In the genomic region with DNA sequence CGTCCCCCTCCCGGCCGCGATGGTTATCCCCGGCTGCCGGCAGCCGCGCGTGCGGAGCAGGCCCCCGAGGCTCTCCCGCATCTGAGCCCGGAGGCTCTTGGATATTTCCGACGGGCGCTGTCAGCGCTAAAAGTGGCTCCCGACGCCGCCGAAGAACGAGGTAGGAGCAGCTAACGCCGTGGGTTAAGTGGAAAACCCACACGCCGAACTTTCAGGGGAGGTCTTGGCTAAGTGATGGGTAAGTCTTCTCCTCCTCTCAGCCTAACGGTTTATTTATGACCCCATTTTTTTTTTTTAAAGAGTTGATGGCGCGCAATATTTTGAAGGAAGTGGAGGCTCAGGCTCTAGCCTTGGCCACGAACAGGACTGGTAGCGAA, we compare ENCODE assay signal across 8 mouse cellular contexts. TPM values are rescaled to one million over a fixed set of nuclear protein-coding genes. Genes with fewer than 3 reads are reported as not detected.
DNase-seq lines count a peak whose midpoint lies in the region; ATAC-seq lines count a peak whose summit lies in the region.

No protein-coding gene starts in this region.

- H3K4me2 ChIP-seq in forebrain, embryonic 12.5 days: peak overlapping the region; percentile 97
- peak overlapping the region; percentile 93 for H3K4me2 ChIP-seq in liver, embryonic 13.5 days

- peaks cover 31% of the 10 kb centered on the region for H3K4me1 ChIP-seq in heart, embryonic 10.5 days
- H3K4me1 ChIP-seq in forebrain, embryonic 12.5 days: peaks cover 33% of the 10 kb centered on the region
- peaks cover 39% of the 10 kb centered on the region for H3K4me1 ChIP-seq in liver, embryonic 13.5 days (replicated peaks)

- WGBS in heart, embryonic 10.5 days: under 1% methylated on average over 31 of the region's 31 CpGs
- under 1% methylated on average over 31 of the region's 31 CpGs for WGBS in forebrain, embryonic 12.5 days
- WGBS in liver, embryonic 13.5 days (ENCODE audit: insufficient replicate concordance): under 1% methylated on average over 25 of the region's 31 CpGs

- peak overlapping the region; percentile 90 for H3K9ac ChIP-seq in forebrain, embryonic 12.5 days
- H3K9ac ChIP-seq in liver, embryonic 13.5 days: peak overlapping the region; percentile 86

- no peaks in the 10 kb centered on the region for H3K9me3 ChIP-seq in heart, embryonic 10.5 days
- H3K9me3 ChIP-seq in forebrain, embryonic 12.5 days: no peaks in the 10 kb centered on the region
- no peaks in the 10 kb centered on the region for H3K9me3 ChIP-seq in liver, embryonic 13.5 days (replicated peaks)

- no peaks in the 10 kb centered on the region for H3K27me3 ChIP-seq in heart, embryonic 10.5 days (ENCODE audit: insufficient read depth, poor library complexity, severe bottlenecking)
- H3K27me3 ChIP-seq in forebrain, embryonic 12.5 days: no peaks in the 10 kb centered on the region
- no peaks in the 10 kb centered on the region for H3K27me3 ChIP-seq in liver, embryonic 13.5 days

- DNase-seq in heart, embryonic 10.5 days (ENCODE audit: low spot score): no peak
- no peak for DNase-seq in heart, adult 11 months
- DNase-seq in liver, embryonic 13.5 days: no peak
- DNase-seq in right cerebral cortex, adult 18-20 months: no peak
- no peak for DNase-seq in urinary bladder, postnatal 36 days (ENCODE audit: low spot score in 2 of 2)
- DNase-seq in layer of hippocampus, adult 8-10 months (ENCODE audit: low spot score in 2 of 2): no peak

- H3K27ac ChIP-seq in heart, embryonic 10.5 days: peak overlapping the region; percentile 87
- 0 out of 2 replicates have a peak overlapping the region, but pooled peaks have one; percentile 36 for H3K27ac ChIP-seq in forebrain, embryonic 12.5 days
- H3K27ac ChIP-seq in liver, embryonic 13.5 days: peak overlapping the region; percentile 72

- peak overlapping the region; percentile 86 for H3K4me3 ChIP-seq in heart, embryonic 10.5 days
- peak overlapping the region; percentile 93 for H3K4me3 ChIP-seq in forebrain, embryonic 12.5 days (replicated peaks)
- peak overlapping the region; percentile 86 for H3K4me3 ChIP-seq in liver, embryonic 13.5 days (replicated peaks)

- peak; percentile 28 for ATAC-seq in CD4-positive, CD25-positive, alpha-beta regulatory T cell, adult 4 months
- ATAC-seq in forebrain, embryonic 12.5 days (ENCODE audit: low FRiP score): no peak; the same call in 1 of the 2 replicates
- ATAC-seq in liver, embryonic 13.5 days (ENCODE audit: low read depth): no peak

- H3K36me3 ChIP-seq in heart, embryonic 10.5 days: peaks cover 46% of the 10 kb centered on the region
- H3K36me3 ChIP-seq in forebrain, embryonic 12.5 days (replicated peaks): peaks cover 26% of the 10 kb centered on the region
- H3K36me3 ChIP-seq in liver, embryonic 13.5 days: peaks cover 38% of the 10 kb centered on the region

RNA-seq across cellular contexts. Expression of a gene that starts 0.4 kb away (rescaled TPM):
- polyA plus RNA-seq in heart, embryonic 10.5 days (2016; fragmentation: Nextera tagmentation; extraction: Ambion mirVana): 33.2 and 49.1 TPM in 2 replicates
- 1 to 10 TPM; 3.6 to 5.8 TPM for polyA plus RNA-seq in CD4-positive, CD25-positive, alpha-beta regulatory T cell, adult 4 months (2017; shearing (Covaris generic))
- 47.9 and 52.0 TPM in 2 replicates for polyA plus RNA-seq in forebrain, embryonic 12.5 days (2016; fragmentation: Nextera tagmentation; extraction: Ambion mirVana)
- polyA plus RNA-seq in liver, embryonic 13.5 days (2015; fragmentation: Nextera tagmentation; extraction: Ambion mirVana): 41.9 and 42.8 TPM in 2 replicates
- 10 to 100 TPM; 11.8 to 14.0 (median 13.1) TPM for total RNA-seq in layer of hippocampus, adult 8-10 months (2022)

RNA-seq across cellular contexts. Expression of a gene that starts 0.4 kb away (rescaled TPM):
- polyA plus RNA-seq in heart, embryonic 10.5 days (2016; fragmentation: Nextera tagmentation; extraction: Ambion mirVana): 59.7 and 60.5 TPM in 2 replicates
- 10 to 100 TPM; 40.8 to 46.5 TPM for polyA plus RNA-seq in CD4-positive, CD25-positive, alpha-beta regulatory T cell, adult 4 months (2017; shearing (Covaris generic))
- 68.8 and 74.1 TPM in 2 replicates for polyA plus RNA-seq in forebrain, embryonic 12.5 days (2016; fragmentation: Nextera tagmentation; extraction: Ambion mirVana)
- polyA plus RNA-seq in liver, embryonic 13.5 days (2015; fragmentation: Nextera tagmentation; extraction: Ambion mirVana): 36.1 and 36.4 TPM in 2 replicates
- 100 to 1,000 TPM in 3 of 4 experiments, 10 to 100 TPM in 1; 86.6 to 148 (median 116) TPM for total RNA-seq in layer of hippocampus, adult 8-10 months (2022)

RNA-seq across cellular contexts. Expression of a gene that starts 12.4 kb away (rescaled TPM):
- polyA plus RNA-seq in heart, embryonic 10.5 days (2016; fragmentation: Nextera tagmentation; extraction: Ambion mirVana): 1.4 and 2.0 TPM in 2 replicates
- not detected for polyA plus RNA-seq in CD4-positive, CD25-positive, alpha-beta regulatory T cell, adult 4 months (2017; shearing (Covaris generic))
- 0.40 TPM in 1 of 2 replicates, not detected in the other for polyA plus RNA-seq in forebrain, embryonic 12.5 days (2016; fragmentation: Nextera tagmentation; extraction: Ambion mirVana)
- polyA plus RNA-seq in liver, embryonic 13.5 days (2015; fragmentation: Nextera tagmentation; extraction: Ambion mirVana): 21.1 and 21.3 TPM in 2 replicates
- total RNA-seq in layer of hippocampus, adult 8-10 months (2022): 1 to 10 TPM; 1.4 to 3.0 (median 1.7) TPM

RNA-seq across cellular contexts. Expression of a gene that starts 15.4 kb away (rescaled TPM):
- polyA plus RNA-seq in heart, embryonic 10.5 days (2016; fragmentation: Nextera tagmentation; extraction: Ambion mirVana): 0.44 and 1.1 TPM in 2 replicates
- under 1 TPM in 1 of 2 experiments, not detected in 1; 0.08 TPM for polyA plus RNA-seq in CD4-positive, CD25-positive, alpha-beta regulatory T cell, adult 4 months (2017; shearing (Covaris generic))
- polyA plus RNA-seq in forebrain, embryonic 12.5 days (2016; fragmentation: Nextera tagmentation; extraction: Ambion mirVana): 0.20 and 0.41 TPM in 2 replicates
- polyA plus RNA-seq in liver, embryonic 13.5 days (2015; fragmentation: Nextera tagmentation; extraction: Ambion mirVana): 0.92 and 1.3 TPM in 2 replicates
- under 1 TPM in 3 of 4 experiments, not detected in 1; 0.16 to 0.23 (median 0.22) TPM for total RNA-seq in layer of hippocampus, adult 8-10 months (2022)

RNA-seq across cellular contexts. Expression of a gene that starts 19.9 kb away (rescaled TPM):
- 0.53 and 0.79 TPM in 2 replicates for polyA plus RNA-seq in heart, embryonic 10.5 days (2016; fragmentation: Nextera tagmentation; extraction: Ambion mirVana)
- polyA plus RNA-seq in CD4-positive, CD25-positive, alpha-beta regulatory T cell, adult 4 months (2017; shearing (Covaris generic)): 1 to 10 TPM; 4.1 to 4.5 TPM
- 0.13 and 0.19 TPM in 2 replicates for polyA plus RNA-seq in forebrain, embryonic 12.5 days (2016; fragmentation: Nextera tagmentation; extraction: Ambion mirVana)
- 4.4 and 4.6 TPM in 2 replicates for polyA plus RNA-seq in liver, embryonic 13.5 days (2015; fragmentation: Nextera tagmentation; extraction: Ambion mirVana)
- total RNA-seq in layer of hippocampus, adult 8-10 months (2022): under 1 TPM in 1 of 4 experiments, not detected in 3; 0.32 TPM

Comparison
In these comparisons a context has a peak if more than half of its experiments do, and no peak if none do; other contexts are left out.
1. H3K27ac ChIP-seq: peak in every context shown above with its lines; median percentile 87 in heart, embryonic 10.5 days; 72 in liver, embryonic 13.5 days; 36 in forebrain, embryonic 12.5 days.